Mouse (Mus musculus) ZHBTc4 (cell line): ENCODE measurements around the gene Scfd2.

ENCODE experiments used
- DNase-seq: peaks from one replicate; pipeline ENCODE4 v3.0.0-alpha.2; 2011; ENCODE audit warnings: low read depth, low spot score

Gene Scfd2

DNA sequence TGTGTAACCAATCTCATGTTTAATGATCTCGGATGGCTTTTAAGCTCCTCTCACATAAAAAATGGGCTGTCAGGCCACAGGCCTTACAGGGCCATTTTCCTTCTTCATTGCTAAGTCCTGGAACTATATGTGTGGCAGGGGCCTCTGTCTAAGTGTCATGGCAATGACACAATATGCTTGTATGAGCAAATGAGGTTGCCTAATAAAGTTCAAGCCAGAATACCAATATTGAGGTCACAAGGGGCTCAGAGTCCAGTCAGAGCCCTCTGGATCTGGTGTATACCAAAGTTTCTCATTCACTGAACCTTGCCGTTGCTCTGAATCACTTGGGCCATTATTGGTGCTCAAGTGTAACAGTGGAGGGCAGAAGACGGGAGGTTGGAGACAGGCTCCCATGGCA lies 288.9 kb downstream of the Scfd2 start:
- DNase-seq, result no peak

DNA sequence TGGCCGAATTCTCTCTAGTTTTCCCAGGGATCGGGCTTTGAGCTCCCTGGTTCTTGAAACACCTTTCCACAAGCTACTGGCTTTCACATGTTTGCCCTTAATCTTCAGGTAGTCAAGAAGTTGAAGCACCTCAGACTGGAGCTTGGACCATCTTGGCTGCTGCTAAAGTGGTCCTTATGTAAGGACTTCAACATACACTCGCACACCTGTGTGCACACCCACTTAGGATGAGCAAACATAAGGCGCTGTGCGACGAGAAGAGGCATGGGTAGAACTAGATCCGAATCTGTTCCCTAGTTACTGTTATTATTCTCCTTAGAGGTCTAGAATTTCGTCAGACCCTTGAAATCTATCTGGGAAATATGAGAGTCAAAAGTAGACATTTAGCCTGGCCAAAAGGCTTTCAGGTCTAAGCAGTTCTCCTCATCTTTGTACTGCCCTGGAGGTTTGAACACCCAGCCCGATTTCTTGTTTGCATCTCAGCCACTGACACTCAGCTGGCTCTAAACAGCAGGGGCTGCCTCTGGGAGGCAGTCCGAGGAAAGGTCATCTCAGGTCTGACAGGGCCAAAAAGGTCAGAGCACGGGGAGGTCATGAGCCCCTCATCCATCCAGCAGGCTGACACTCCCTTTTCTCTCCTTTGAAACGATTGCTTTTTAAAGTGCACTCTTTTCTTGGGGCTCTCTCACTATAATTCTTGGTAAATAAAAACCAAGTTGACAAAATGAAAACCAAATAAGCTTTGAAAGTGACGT lies 290.5 kb downstream of the Scfd2 start:
- DNase-seq, result no peak

GRCm38 (mm10) chr5:74240298-74240697 lies 291.3 kb downstream of the Scfd2 start:
- no peak for DNase-seq

- no peak for DNase-seq
Observed at GRCm38 (mm10) chr5:74239369-74239768, 292.2 kb downstream of the Scfd2 start.

DNA sequence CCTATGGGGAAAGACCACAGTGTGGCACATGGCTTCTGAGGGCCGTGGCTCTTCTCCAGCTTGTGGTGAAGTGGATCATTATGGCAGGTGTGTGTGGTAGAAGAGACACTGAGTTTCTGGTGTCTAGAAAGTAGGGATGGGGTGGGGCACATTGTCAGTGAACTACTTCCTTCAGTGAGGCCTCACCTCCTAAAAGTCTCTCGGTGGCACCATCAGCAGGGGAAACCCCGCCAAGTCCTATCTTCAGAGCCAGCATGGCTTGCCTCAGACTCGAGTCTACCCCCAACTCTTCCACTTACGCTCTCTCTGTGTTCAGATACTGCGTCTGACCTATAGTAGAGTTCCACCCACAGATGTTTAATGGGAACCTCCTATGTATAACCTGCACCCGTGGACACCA lies 297.8 kb downstream of the Scfd2 start:
- DNase-seq, result no peak

DNA sequence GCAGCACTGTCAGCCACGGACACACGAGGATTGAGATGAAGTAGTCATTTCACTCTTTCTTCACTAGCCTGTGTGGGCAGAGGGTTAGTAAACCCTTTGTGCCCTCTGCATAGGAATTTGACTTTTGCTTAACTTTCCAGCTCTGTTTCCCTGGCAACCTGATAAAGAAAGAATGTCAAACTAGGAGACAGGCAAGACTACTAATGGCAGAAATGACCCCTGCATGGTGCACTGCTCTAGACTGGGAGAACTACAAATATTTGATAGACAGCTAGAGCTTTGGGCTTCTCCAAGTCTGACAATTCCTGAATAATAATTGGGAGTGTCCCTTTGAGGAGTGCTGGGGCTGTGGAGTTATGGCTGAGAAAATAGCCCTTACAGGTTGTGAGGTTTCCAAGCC lies 301.0 kb downstream of the Scfd2 start:
- DNase-seq, result no peak

DNA sequence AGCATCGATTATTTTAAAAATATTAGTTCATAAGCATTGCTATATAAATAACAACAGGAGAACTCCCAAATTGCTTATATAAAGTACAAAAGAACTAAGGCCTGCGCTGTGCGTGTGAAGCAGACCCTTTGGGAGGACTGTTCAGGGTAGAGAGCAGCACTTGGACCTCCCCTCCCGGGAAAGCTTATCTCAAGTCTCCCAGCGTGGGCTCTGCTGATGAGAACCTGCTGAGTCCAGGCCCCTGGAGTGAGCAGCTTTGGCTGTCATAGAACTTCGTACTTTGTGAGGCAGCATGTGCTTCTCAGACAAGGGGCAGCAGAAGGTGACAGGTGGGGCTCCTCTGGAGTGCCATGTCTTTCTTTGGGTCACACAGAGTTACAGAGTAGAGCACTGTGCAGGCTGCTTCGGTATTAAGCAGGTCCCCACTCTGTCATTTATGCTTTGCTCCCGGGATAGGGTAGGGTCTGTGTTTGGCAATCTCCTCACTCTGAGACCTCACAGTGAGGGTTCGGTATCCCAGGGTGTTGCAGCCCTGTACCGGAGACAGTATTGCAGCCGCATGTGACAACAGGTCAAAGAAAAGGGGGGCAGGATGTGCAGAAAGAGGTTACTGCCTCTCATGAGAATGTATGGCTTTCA lies 301.7 kb downstream of the Scfd2 start:
- no peak for DNase-seq

- DNase-seq, result no peak
Observed at GRCm38 (mm10) chr5:74228938-74229337, 302.6 kb downstream of the Scfd2 start.

DNA sequence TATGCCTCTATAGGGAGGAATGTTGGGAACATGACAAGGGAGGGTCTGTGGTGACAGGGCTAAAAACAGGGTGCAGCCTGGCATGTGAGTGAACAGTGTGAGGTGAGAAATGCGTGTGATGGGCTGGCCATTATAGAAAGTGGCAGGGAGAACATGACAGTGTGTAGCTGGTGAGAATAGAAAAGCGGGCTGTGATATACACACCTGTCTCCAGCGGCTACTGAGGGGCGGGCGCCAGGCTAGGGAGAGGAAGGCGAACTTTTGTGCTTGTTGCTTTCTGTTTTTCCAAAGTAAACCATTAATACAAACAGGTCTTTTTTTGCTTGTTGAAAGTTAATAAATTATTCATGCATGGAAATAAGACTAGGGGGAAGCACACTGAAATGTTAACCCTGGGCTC lies 304.2 kb downstream of the Scfd2 start:
- no peak for DNase-seq

DNA sequence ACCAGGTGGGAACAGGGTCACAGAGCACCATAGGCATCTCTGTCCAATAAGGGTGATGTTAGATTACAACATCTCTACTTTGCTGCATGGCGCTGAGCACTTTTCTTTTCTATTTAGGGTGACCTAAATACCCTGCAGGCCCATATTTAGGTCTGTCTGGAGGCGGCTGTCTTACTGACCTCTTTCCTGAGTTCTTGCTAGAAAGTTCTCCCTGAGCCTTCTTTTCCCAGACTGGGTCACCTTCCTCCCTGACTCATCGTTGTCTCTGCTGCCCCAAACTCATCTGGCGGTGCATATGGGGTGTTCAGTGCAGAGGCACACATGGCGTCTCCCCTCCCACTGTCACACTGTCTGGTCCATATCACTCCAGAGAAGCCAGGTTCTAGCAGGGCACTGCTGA lies 305.4 kb downstream of the Scfd2 start:
- no peak for DNase-seq

- no peak for DNase-seq
Observed at GRCm38 (mm10) chr5:74224480-74224879, 307.1 kb downstream of the Scfd2 start.

GRCm38 (mm10) chr5:74222626-74223025 lies 308.9 kb downstream of the Scfd2 start:
- no peak for DNase-seq

- no peak for DNase-seq
Observed at GRCm38 (mm10) chr5:74218524-74218923, 313.0 kb downstream of the Scfd2 start.

DNA sequence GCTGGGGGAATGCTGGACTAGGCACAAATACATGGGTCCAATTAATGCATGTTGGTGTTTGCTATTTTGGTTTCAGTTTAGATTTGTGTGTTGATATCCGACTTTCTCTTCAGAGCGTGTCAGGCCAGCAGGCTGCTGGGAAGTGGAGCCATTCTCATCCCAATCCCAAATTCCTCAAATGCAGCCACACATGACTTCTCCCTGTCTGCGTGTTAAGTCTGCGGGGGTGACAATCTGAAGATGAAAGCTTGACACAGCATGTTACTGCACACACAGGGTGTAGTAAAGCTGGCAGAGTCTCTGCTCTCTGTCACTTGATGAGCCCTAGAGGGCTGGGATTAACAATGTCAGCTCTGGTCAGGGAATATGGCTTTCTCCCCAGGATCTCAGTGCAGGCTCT lies 316.4 kb downstream of the Scfd2 start:
- DNase-seq, result no peak

DNA sequence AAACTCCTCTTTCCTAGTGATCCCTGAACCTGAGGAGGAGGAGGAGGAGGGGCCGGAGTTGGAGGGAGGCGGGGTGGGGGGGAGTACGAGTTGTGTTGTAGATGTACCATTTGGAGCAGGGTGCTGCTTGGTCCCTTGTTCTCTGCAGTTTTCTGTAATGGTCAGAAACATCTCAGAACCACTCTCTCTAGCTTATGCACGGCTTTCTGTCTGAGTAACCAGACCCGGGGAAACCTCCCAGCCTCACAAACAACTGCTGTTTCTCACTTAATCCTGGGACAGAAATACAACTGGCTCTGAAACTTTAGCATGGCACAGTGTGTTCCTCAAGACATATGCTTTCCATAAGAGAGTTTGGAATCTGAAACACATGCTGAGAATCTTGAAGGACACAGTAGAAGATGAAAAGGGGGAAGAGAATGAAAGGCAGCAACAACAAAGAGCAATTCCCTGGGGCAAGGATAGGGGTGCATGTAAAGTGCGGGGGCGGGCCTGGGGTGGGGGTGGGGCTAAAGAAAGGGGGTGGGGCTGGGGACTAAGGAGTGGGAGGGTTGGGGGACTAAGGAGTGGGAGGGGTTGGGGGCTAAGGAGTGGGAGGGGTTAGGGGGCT lies 317.0 kb downstream of the Scfd2 start:
- DNase-seq, result peak; percentile 19

DNA sequence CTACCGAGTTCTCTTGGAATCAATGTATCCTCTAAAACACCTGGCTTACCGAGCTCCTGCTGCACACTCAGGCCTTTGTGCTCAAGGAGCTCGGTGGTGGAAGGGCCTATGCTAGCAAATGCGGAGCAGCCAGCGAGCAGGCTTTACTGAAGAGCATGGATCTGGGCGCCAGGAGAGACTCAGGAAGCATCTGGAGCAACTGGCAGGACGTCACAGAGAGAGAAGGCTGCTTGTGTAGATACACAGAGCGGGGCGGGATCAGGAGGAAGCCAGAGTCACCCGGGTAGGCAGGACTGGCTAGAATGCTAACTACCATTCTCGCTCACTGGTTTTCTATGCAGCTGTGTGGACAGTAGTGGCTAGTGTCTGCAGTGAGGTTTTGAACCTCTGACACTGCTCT lies 320.2 kb downstream of the Scfd2 start:
- DNase-seq, result no peak

GRCm38 (mm10) chr5:74209640-74210039 lies 321.9 kb downstream of the Scfd2 start:
- no peak for DNase-seq

DNA sequence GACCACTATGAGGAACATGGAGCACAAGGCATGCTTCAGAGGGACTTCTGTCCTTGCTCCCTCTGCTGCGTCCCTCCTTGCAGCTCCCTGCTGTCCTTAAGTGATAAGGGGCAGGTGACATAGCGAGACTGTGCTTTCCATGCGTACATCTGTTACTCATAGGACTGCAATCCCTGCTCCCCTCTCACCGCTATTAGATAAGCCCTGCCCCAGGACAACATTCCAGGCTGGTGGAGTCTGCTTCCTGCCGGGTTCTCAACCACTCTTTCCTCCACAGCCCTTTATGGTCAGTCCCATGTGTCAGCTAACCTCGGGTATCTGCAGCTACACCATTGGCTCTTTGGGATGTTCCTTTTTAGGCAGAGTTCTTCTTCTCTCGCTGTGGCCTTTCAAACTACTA lies 323.1 kb downstream of the Scfd2 start:
- DNase-seq, result no peak

DNA sequence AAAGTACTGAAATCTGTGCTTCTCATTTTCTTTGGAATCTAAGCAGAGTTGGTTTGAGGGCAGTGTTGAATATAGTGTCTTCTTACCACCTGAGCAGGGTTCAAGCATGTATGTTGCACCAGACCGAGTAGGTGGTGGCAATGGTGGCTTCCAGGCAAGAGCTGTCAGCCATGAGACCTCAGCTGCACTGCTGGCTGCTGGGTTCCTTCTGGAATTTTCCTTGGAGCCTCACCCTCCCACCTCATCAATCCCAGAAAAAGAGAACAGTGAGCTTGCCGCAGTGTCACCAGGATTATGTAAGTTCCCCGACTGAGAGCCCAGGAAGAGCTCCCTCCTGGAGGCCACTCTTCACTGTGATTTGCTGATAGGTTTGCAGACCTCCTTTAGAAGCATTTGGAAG lies 324.4 kb downstream of the Scfd2 start:
- DNase-seq, result no peak

GRCm38 (mm10) chr5:74206649-74207048 lies 324.9 kb downstream of the Scfd2 start:
- DNase-seq, result no peak

DNA sequence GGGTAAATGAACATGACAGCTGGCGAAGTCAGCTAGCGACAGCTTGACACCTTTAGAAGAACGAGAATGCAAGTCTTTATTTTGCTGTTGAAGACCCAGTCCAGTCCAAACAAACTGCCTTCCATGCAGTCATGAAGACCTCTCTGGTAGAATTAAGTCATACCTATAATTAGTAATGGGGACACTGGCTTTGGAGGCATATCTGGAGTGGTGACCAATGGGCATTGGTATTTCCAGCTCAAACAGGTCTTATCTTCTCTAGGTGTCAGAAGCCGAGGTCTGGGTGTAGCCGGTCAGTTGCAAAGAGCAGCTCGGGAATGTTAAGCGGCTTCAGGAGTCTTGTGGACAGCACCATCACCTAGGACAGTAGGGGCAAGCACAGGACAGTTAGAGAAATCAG lies 325.5 kb downstream of the Scfd2 start:
- no peak for DNase-seq

GRCm38 (mm10) chr5:74205509-74205908 lies 326.1 kb downstream of the Scfd2 start:
- DNase-seq, result no peak

DNA sequence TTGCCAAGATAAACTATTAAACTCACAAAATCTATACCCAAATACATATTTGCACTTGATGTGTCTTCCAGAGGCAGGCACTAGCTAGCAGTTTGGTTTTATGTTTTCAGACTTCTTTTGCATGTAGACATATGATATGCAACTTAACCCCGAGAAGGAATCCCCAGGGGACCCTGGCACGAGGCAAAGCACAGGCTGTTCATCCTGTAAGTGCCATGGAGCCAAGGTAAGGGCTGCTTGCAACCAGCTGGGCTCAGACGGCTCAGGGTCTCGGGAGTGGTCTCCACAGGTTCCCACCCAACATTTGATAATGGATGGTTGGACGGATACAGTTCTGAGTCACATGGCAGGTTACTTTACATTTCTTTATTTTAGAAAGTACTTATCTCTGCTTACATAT lies 327.1 kb downstream of the Scfd2 start:
- no peak for DNase-seq
